Mouse (Mus musculus): ENCODE data around the gene Rasal2. TPM values are rescaled to one million over a fixed set of nuclear protein-coding genes. Genes with fewer than 3 reads are reported as not detected.

Rasal2 gene
- total and polyA plus RNA-seq, 3 experiments = 1.5 to 2.6 (median 1.7) TPM

DNA sequence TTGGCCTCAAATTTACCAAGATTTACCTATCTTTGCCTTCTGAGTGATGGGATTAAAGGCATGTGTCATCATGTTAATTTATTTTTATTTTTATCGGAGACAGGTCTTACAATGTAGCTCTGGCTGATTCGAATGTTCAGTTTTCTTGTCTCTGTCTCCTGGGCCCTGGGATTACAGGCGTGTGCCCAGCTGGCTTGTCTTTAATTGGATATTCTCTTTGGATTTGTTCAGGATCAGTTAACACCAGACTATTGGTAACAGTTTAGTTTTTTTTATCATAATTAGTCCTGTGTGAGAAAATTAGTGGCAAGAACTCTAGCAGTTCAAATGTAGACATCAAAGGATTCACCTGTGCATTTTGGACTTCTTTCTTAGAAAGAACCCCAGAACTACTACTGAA is 45.4 kb upstream of the Rasal2 start:
- Histone ChIP-seq H3K9me3 (replicated peaks; ENCODE audit: low read length) (no peaks in the 10 kb centered on the region), H3K79me2 (replicated peaks; ENCODE audit: control insufficient read depth, extremely low read depth, insufficient read depth, poor library complexity, severe bottlenecking) (no peaks in the 10 kb centered on the region), H3K9ac (ENCODE audit: insufficient read depth, low read depth) (peak overlapping the region; percentile 20; the same call in 1 of the 2 replicates), H3K4me3 (replicated peaks in 1 of 3; ENCODE audit: low read depth in 2 of 3, low read length in 2 of 3, poor library complexity in 1 of 3) (peak overlapping the region in 1 of 3 experiments; percentile 76), H3K36me3 (replicated peaks in 1 of 2; ENCODE audit: control insufficient read depth in 1 of 2, insufficient read depth in 1 of 2, low read length in 1 of 2) (peaks cover 6 to 17% of the 10 kb centered on the region in 2 experiments), H3K4me2 (ENCODE audit: insufficient read depth, low read depth, poor library complexity, severe bottlenecking) (no peak overlapping the region), H3K27me3 (replicated peaks) (no peaks in the 10 kb centered on the region), H3K4me1 (ENCODE audit: control insufficient read depth in 1 of 2, insufficient read depth in 2 of 2) (peaks cover 3 to 18% of the 10 kb centered on the region in 2 experiments; a peak in 3 of 4 replicates), H3K27ac (ENCODE audit: insufficient read depth, low read depth) (no peak overlapping the region)
- TF ChIP-seq MXI1 (IDR thresholded peaks at IDR 0.05; ENCODE audit: low read depth, low read length) = no peak
- TF ChIP-seq JUND (conservative IDR thresholded peaks at IDR 0.05; ENCODE audit: low read depth, low read length) = no peak
- no peak for TF ChIP-seq ZNF384 (IDR thresholded peaks at IDR 0.05; ENCODE audit: low read depth, low read length)
- no peak for TF ChIP-seq MEF2A (IDR thresholded peaks at IDR 0.05; ENCODE audit: borderline replicate concordance, low read depth, low read length)
- TF ChIP-seq SMC3 (IDR thresholded peaks at IDR 0.05; ENCODE audit: low read depth, low read length) = no peak
- TF ChIP-seq ZKSCAN1 (IDR thresholded peaks at IDR 0.05; ENCODE audit: borderline replicate concordance, low read depth, low read length) = no peak
- TF ChIP-seq RAD21 (IDR thresholded peaks at IDR 0.05; ENCODE audit: low read depth, low read length) = no peak
- TF ChIP-seq IRF4 (IDR thresholded peaks at IDR 0.05; ENCODE audit: low read depth, low read length) = no peak
- no peak for TF ChIP-seq JUN (IDR thresholded peaks at IDR 0.05; ENCODE audit: insufficient read depth, low read depth, low read length)
- no peak for TF ChIP-seq ZC3H11A (IDR thresholded peaks at IDR 0.05; ENCODE audit: low read depth, low read length)
- no peak for TF ChIP-seq KAT2A (IDR thresholded peaks at IDR 0.05; ENCODE audit: insufficient replicate concordance, low read length)
- TF ChIP-seq TCF12 (IDR thresholded peaks at IDR 0.05; ENCODE audit: low read depth, low read length) = no peak
- no peak for TF ChIP-seq MAZ (IDR thresholded peaks at IDR 0.05; ENCODE audit: low read depth, low read length)
- TF ChIP-seq E2F4 (IDR thresholded peaks at IDR 0.05; ENCODE audit: insufficient replicate concordance, low read depth, low read length) = no peak
- TF ChIP-seq CTCF (conservative IDR thresholded peaks at IDR 0.05 in 1 of 2, IDR thresholded peaks at IDR 0.05 in 1 of 2; ENCODE audit: low read depth in 2 of 2, low read length in 2 of 2) = no peak
- TF ChIP-seq POLR2A (IDR thresholded peaks at IDR 0.05; ENCODE audit: low read depth, low read length) = no peak
- TF ChIP-seq CHD1 (IDR thresholded peaks at IDR 0.05; ENCODE audit: low read depth, low read length) = no peak
- no peak for TF ChIP-seq ZMIZ1 (IDR thresholded peaks at IDR 0.05; ENCODE audit: low read depth, low read length)
- no peak for TF ChIP-seq CHD2 (IDR thresholded peaks at IDR 0.05; ENCODE audit: low read length)
- no peak for TF ChIP-seq HCFC1 (IDR thresholded peaks at IDR 0.05; ENCODE audit: low read depth, low read length)
- in situ Hi-C loops (cut with MboI; ENCODE audit: low pct_ligation_motif_present, low pct_unique_long_range_greater_than_20kb, low sequenced_read_pairs) (loop anchor here (10.0 kb wide), 1 partner anchor 713 kb away; no protein-coding TSS in a partner anchor), dilution Hi-C loops (cut with MboI; ENCODE audit: extremely low pct_ligation_motif_present, extremely low pct_unique_long_range_greater_than_20kb, low sequenced_read_pairs) (no loop called here)
- no peak for DNase-seq (ENCODE audit: extremely low read depth)

- TF ChIP-seq ZMIZ1 (IDR thresholded peaks at IDR 0.05; ENCODE audit: low read depth, low read length) = no peak
- no peak for TF ChIP-seq ELF1 (IDR thresholded peaks at IDR 0.05; ENCODE audit: low read depth, low read length)
- Histone ChIP-seq H3K4me1 (ENCODE audit: control insufficient read depth in 1 of 2, insufficient read depth in 2 of 2) (peaks cover 3 to 22% of the 10 kb centered on the region in 2 experiments; a peak in 3 of 4 replicates), H3K9ac (ENCODE audit: insufficient read depth, low read depth) (no peak overlapping the region), H3K4me2 (ENCODE audit: insufficient read depth, low read depth, poor library complexity, severe bottlenecking) (no peak overlapping the region), H3K9me3 (replicated peaks; ENCODE audit: low read length) (no peaks in the 10 kb centered on the region), H3K79me2 (replicated peaks; ENCODE audit: control insufficient read depth, extremely low read depth, insufficient read depth, poor library complexity, severe bottlenecking) (no peaks in the 10 kb centered on the region), H3K4me3 (replicated peaks in 1 of 3; ENCODE audit: low read depth in 2 of 3, low read length in 2 of 3, poor library complexity in 1 of 3) (no peak overlapping the region), H3K27ac (ENCODE audit: insufficient read depth, low read depth) (no peak overlapping the region), H3K27me3 (replicated peaks) (no peaks in the 10 kb centered on the region), H3K36me3 (replicated peaks in 1 of 2; ENCODE audit: control insufficient read depth in 1 of 2, insufficient read depth in 1 of 2, low read length in 1 of 2) (no peaks in the 10 kb centered on the region)
- in situ Hi-C loops (cut with MboI; ENCODE audit: low pct_ligation_motif_present, low pct_unique_long_range_greater_than_20kb, low sequenced_read_pairs) = loop anchor here (10.0 kb wide), 1 partner anchor 710 kb away; no protein-coding TSS in a partner anchor
- no peak for DNase-seq (ENCODE audit: extremely low read depth)
- dilution Hi-C loops (cut with MboI; ENCODE audit: extremely low pct_ligation_motif_present, extremely low pct_unique_long_range_greater_than_20kb, low sequenced_read_pairs) = no loop called here
Measured at GRCm38 (mm10) chr1:157454876-157455275, 42.5 kb upstream of the Rasal2 start.

All from CH12.LX (cell line).